Mouse (Mus musculus) E14TG2a.4 (cell line): ENCODE data around the gene Rapgef1.
"Not testable (repeated sequence)": the region's sequence is repeated elsewhere in the genome, so short reads cannot be mapped to it uniquely, and the experiment has no call there.

Experiments used
- H3K27me3 ChIP-seq: 2 replicates; pipeline ENCODE4 v1.6.1; 2014; ENCODE audit warnings: low read length, control low read depth; ENCODE audit not compliant: insufficient read depth
- H3K36me3 ChIP-seq: 2 replicates; pipeline ENCODE4 v1.6.1; 2014; ENCODE audit warnings: low read length, control low read depth; ENCODE audit not compliant: insufficient read depth
- H3K4me1 ChIP-seq: replicated peaks from 2 replicates; pipeline ENCODE4 v1.6.1; 2014; ENCODE audit warnings: low read depth, low read length, control low read depth
- H3K4me3 ChIP-seq: replicated peaks from 2 replicates; pipeline ENCODE4 v1.5.1; 2014; ENCODE audit warnings: mild to moderate bottlenecking, low read length
- H3K9me3 ChIP-seq: 2 replicates; pipeline ENCODE4 v1.6.1; 2014; ENCODE audit warnings: low read length, control low read depth
- CTCF ChIP-seq: conservative IDR thresholded peaks from 2 replicates; pipeline ENCODE4 v1.5.1; 2014; ENCODE audit warnings: low read length
- NANOG ChIP-seq: IDR thresholded peaks from 2 replicates; pipeline ENCODE4 v1.6.1; 2014; ENCODE audit warnings: borderline replicate concordance, low read length, mixed read lengths
- POU5F1 ChIP-seq: IDR thresholded peaks from 2 replicates; pipeline ENCODE4 v1.6.1; 2014; ENCODE audit warnings: low read length, borderline replicate concordance

The Rapgef1 gene

DNA sequence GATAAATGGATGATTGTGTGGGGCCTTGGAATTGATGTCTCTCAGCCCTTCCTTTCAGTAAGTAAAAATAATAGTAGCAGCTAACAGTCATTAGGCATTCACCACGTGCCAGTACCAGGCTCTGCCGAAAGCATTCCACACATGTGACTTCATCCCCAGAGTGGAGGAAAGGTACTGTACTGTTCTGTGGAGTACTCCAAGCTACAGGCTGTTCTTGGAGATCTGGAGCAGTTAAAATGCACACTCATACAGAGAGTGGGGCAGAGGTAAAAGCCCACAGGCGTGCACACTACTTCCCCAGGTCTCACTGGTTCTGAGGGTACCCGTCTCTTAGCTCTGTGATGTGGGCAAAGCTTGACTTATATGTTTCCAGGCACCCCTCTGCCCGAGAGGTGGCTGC lies 8.7 kb downstream of the Rapgef1 start:
- H3K4me1 ChIP-seq, result peaks cover 96% of the 10 kb centered on the region
- TF ChIP-seq CTCF, result no peak
- no peak for TF ChIP-seq POU5F1
- TF ChIP-seq NANOG, result no peak
- H3K9me3 ChIP-seq, result no peaks in the 10 kb centered on the region
- peaks cover 45% of the 10 kb centered on the region for H3K36me3 ChIP-seq
- H3K4me3 ChIP-seq, result no peak overlapping the region
- no peaks in the 10 kb centered on the region for H3K27me3 ChIP-seq

DNA sequence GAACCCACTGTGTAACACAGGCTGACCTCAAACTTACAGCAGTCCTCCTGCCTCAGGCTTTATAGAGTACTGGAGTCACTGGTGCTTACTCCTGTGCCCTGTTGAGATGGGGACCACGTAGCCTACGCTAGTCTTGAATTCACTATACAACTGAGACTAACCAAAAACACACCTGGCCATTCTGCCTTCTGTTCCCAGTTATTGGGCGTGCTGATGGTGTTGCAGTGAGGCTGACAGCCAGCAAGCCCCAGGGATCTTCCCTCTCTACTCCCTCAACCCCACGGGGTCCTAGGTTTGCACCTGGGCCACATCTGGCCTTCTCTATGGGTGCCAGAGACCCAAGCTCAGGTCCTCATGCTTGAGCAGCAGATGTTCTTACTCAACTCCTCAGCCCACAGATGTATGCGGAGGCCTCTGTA lies 9.3 kb downstream of the Rapgef1 start:
- H3K4me3 ChIP-seq, result peak overlapping the region; percentile 54
- TF ChIP-seq CTCF, result no peak
- no peaks in the 10 kb centered on the region for H3K9me3 ChIP-seq
- peaks cover 96% of the 10 kb centered on the region for H3K4me1 ChIP-seq
- H3K36me3 ChIP-seq, result peaks cover 40% of the 10 kb centered on the region
- H3K27me3 ChIP-seq, result no peaks in the 10 kb centered on the region

DNA sequence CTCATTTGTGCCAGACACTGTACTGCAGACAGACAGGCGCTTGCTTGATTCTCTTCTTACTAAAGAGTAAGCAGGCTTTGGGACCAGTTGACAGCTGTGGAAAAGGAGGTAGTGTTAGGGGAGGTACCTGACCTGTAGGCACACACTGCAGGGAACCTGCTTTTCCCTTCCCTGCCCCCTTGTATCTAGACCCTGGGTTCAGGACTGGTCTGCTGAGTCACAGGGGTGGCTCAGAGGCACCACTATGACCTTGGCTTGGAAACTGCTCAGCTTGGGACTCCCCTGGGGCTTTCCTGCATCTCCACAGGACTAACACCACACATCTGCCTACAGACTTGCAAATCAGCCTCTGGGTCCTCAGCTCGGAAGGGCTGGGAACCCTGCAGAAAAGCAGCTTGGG lies 9.8 kb downstream of the Rapgef1 start:
- H3K9me3 ChIP-seq, result no peaks in the 10 kb centered on the region
- peak overlapping the region; percentile 54 for H3K4me3 ChIP-seq
- H3K27me3 ChIP-seq, result no peaks in the 10 kb centered on the region
- TF ChIP-seq POU5F1, result no peak
- TF ChIP-seq NANOG, result peak; percentile 70; the same call in 1 of the 2 replicates
- H3K36me3 ChIP-seq, result peaks cover 36% of the 10 kb centered on the region
- H3K4me1 ChIP-seq, result peaks cover 96% of the 10 kb centered on the region

DNA sequence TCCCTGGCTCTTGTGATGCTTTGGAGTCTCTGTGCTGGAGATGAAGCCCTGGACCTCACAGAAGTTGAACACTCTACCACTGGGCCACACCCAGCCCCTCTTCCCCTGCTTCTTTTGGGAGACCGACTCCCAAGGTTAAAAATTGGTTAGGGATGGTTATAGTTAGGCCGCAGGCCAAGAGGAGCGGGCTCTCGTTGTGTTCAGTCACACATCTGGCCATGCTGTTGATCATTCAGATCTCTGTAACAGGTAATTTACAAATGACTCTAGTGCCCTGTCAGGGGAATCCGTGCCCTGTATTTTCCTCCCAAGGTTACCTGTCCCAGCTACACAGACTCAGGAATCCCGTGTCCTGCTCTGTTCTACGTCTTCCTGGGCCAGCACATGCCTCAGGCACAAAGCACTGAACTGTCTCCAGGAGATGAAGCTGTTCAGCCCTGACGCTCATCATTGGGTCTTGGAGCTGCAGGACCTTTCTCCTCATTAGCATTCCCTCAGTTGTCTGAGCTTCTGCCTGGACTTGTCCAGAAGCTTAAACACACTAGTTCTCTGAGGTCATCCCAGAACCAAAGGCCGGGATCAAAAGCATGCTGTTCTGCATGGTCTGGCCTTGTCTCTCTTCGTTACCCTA lies 10.7 kb downstream of the Rapgef1 start:
- TF ChIP-seq NANOG (no peak), POU5F1 (no peak), CTCF (no peak)
- peaks cover 32% of the 10 kb centered on the region for H3K36me3 ChIP-seq
- H3K4me3 ChIP-seq, result peak overlapping the region; percentile 54
- no peaks in the 10 kb centered on the region for H3K9me3 ChIP-seq
- H3K4me1 ChIP-seq, result peaks cover 96% of the 10 kb centered on the region
- no peaks in the 10 kb centered on the region for H3K27me3 ChIP-seq

DNA sequence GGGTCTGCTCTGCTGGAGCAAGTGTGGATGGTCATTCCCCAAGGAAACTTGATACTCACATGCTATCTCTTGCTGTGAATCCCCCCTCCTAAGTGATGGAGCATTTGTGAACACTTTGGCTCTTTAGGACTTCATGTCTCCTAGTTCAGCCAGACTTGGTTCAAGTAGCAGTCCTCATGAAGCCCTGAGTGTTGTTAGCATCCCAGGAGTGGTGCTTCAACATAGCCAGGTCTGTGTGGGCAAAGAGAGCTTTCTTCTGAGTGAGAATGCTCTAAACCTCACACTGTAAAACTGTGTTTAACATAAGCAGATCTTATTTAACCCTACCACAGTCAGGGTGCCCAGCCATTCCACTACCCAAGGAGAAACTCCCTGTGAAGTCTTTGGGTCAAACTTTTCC lies 11.5 kb downstream of the Rapgef1 start:
- Histone ChIP-seq H3K4me1 (peaks cover 96% of the 10 kb centered on the region), H3K4me3 (peak overlapping the region; percentile 54)

DNA sequence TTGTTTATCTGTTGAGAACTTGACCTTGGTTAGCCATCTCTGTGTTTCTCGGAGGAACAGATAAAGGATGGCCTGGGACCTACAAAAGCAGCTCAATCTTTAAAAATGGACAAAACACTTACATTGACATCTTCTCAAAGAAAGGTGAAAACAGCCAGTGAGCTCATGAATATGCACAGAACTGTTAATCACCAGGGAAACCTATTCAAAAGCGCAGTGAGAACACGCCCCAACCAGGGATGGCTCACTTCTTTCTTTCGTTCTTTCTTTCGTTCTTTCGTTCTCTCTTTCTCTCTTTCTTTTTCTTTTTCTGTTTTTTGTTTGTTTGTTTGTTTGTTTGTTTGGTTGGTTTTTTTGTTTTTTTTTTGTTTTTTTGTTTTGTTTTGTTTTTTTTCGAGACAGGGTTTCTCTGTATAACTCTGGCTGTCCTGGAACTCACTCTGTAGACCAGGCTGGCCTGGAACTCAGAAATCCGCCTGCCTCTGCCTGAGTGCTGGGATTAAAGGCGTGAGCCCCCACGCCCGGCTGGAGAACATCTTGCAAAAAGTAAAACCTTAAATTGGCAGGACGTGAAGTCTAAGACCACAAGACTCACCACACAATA lies 12.1 kb downstream of the Rapgef1 start:
- TF ChIP-seq POU5F1, result peak; percentile 99
- peaks cover 96% of the 10 kb centered on the region for H3K4me1 ChIP-seq
- H3K9me3 ChIP-seq, result not testable (repeated sequence)

More for the DNA sequence above, 11.5 kb downstream of the Rapgef1 start:
- H3K36me3 ChIP-seq, result peaks cover 24% of the 10 kb centered on the region
- no peak for TF ChIP-seq CTCF
- TF ChIP-seq NANOG, result no peak
- TF ChIP-seq POU5F1, result no peak
- H3K27me3 ChIP-seq, result no peaks in the 10 kb centered on the region
- no peaks in the 10 kb centered on the region for H3K9me3 ChIP-seq

DNA sequence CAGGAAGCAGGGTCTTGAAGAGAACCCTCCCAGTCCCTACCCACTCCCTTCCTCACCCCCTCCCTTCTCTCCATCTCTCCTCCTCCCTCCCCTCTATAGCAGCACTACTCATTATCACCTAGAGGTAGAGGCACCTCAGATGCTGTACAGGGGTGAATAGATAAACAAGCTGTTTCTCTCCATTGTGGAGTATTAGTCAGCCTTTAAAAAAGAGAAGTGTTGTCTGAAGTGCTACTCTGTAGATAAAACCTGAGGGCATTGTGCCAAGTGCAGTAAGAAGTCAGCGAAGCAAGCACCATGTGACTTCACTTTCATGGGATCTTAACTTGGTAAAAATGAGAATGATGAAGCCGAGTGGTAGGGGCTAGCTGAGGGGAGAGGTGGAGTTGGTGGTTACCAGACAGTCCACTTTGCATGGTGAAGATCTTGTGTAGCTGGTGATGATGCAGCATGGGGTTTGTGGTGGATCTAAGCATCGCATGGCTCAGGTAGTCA lies 12.7 kb downstream of the Rapgef1 start:
- Histone ChIP-seq H3K4me3 (peak overlapping the region; percentile 46; the same call in 1 of the 2 replicates), H3K4me1 (peaks cover 95% of the 10 kb centered on the region), H3K27me3 (no peaks in the 10 kb centered on the region), H3K36me3 (peaks cover 22% of the 10 kb centered on the region), H3K9me3 (no peaks in the 10 kb centered on the region)
- no peak for TF ChIP-seq NANOG
- no peak for TF ChIP-seq CTCF
- no peak for TF ChIP-seq POU5F1

More for the DNA sequence above, 12.1 kb downstream of the Rapgef1 start:
- peak overlapping the region; percentile 54 for H3K4me3 ChIP-seq
- peaks cover 26% of the 10 kb centered on the region for H3K36me3 ChIP-seq
- H3K27me3 ChIP-seq, result not testable (repeated sequence)

DNA sequence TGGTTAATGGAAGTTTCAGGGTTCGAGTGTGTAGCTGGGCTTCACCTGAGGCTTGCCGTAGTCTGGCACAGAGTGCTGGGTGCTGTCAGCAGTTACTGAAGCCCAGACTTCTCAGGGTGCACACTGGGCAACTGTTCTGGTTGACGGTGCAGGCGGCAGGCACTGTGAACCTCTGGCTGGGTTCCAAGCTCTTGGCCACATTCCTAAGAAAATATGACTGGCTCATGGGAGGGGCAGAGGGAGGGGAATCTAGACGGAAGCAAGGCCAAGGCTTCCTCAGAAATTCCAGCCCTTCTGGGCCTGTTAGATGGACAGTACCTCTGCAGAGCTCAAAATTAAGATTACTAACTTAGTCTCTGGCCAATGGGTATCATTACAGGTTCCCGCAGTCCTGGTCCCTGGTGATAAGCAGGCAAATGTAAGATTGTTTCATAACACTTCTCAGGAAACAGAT lies 13.6 kb downstream of the Rapgef1 start:
- Histone ChIP-seq H3K36me3 (peaks cover 29% of the 10 kb centered on the region), H3K4me3 (0 out of 2 replicates have a peak overlapping the region, but pooled peaks have one; percentile 20), H3K9me3 (no peaks in the 10 kb centered on the region), H3K27me3 (no peaks in the 10 kb centered on the region), H3K4me1 (peaks cover 95% of the 10 kb centered on the region)
- TF ChIP-seq CTCF (no peak), POU5F1 (no peak), NANOG (no peak)

DNA sequence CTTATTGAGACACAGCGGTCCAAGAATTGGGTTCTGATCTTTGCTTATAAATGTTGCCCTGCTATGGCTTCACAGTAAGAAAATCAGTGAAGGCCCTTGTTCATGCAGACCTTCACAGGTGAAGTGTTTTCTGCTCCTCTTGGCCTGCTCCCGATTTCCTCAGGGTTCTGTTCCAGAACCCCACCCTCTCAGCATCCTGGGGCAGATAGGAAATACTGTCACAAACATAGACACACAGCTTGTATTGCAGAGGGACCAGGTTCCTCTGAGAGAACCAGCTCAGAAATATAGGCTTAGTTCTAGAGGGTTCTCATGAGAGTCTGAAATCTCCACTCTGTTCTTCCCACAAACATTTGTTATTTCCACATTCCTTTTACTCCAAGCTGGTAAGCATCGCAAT lies 14.3 kb downstream of the Rapgef1 start:
- Histone ChIP-seq H3K36me3 (peaks cover 29% of the 10 kb centered on the region), H3K4me1 (peaks cover 93% of the 10 kb centered on the region), H3K27me3 (no peaks in the 10 kb centered on the region), H3K9me3 (no peaks in the 10 kb centered on the region), H3K4me3 (no peak overlapping the region)
- TF ChIP-seq NANOG (no peak), CTCF (no peak), POU5F1 (no peak)
